In genomic region chr12:54795153-54795998, GRCm38 (mm10) we compare ENCODE assay signal across 8 mouse cellular contexts. TPM values are rescaled to one million over a fixed set of nuclear protein-coding genes. Genes with fewer than 3 reads are reported as not detected.
DNase-seq lines count a peak whose midpoint lies in the region; ATAC-seq and TF ChIP-seq lines count a peak whose summit lies in the region.

TSS of gene Snx6 (minus strand) at chr12:54795703.

- peaks cover 6% of the 10 kb centered on the region; the same call in 1 of the 2 replicates for H3K36me3 ChIP-seq in hindbrain, embryonic 14.5 days (replicated peaks; ENCODE audit: control insufficient read depth, insufficient read depth)

- peak; percentile 24 for DNase-seq in Patski (ENCODE audit: low read depth, low spot score)
- DNase-seq in cerebellum, postnatal 14 days, result peak; percentile 91
- DNase-seq in frontal cortex, postnatal 25 days (ENCODE audit: low spot score in 2 of 2), result peak; percentile 51 to 62
- DNase-seq in hindbrain, embryonic 14.5 days (ENCODE audit: low spot score), result peak; percentile 86
- peak; percentile 76 to 79 for DNase-seq in layer of hippocampus, postnatal 36 days
- peak; percentile 89 for DNase-seq in lung, postnatal 36 days
- DNase-seq in retina, postnatal 7 days (ENCODE audit: low read depth, low spot score), result peak; percentile 82
- peak; percentile 75 for DNase-seq in urinary bladder, adult 2 months (ENCODE audit: low spot score)

- peak within 1 kb of the TSS; percentile 53 for H3K4me2 ChIP-seq in hindbrain, embryonic 14.5 days (replicated peaks)

- CTCF ChIA-PET in Patski (lab: Charles Lee), result no interaction called here

- POLR2A ChIA-PET in Patski (lab: Charles Lee), result no interaction called here

- no peak for TF ChIP-seq CTCF in Patski (IDR thresholded peaks at IDR 0.05)

- no peaks in the 10 kb centered on the region for H3K9me3 ChIP-seq in hindbrain, embryonic 14.5 days (ENCODE audit: control insufficient read depth, low read length)

- WGBS in hindbrain, embryonic 14.5 days, result under 1% methylated on average over 69 of the region's 76 CpGs

- H3K9ac ChIP-seq in hindbrain, embryonic 14.5 days, result peak within 1 kb of the TSS; percentile 86

- peak; percentile 77 for ATAC-seq in Patski
- peak; percentile 95 for ATAC-seq in hindbrain, embryonic 14.5 days (ENCODE audit: low FRiP score)

- peaks cover 14% of the 10 kb centered on the region for H3K4me1 ChIP-seq in hindbrain, embryonic 14.5 days (replicated peaks; ENCODE audit: control insufficient read depth, insufficient read depth, low read length)

- peak within 1 kb of the TSS; percentile 84 for H3K27ac ChIP-seq in hindbrain, embryonic 14.5 days

- no peaks in the 10 kb centered on the region for H3K27me3 ChIP-seq in Patski
- no peaks in the 10 kb centered on the region for H3K27me3 ChIP-seq in hindbrain, embryonic 14.5 days (ENCODE audit: control insufficient read depth, insufficient read depth, low read length)

- H3K4me3 ChIP-seq in hindbrain, embryonic 14.5 days (replicated peaks; ENCODE audit: low read length), result peak within 1 kb of the TSS; percentile 61

- in situ Hi-C loops in Patski (cut with MboI; ENCODE audit: low pct_unique_long_range_greater_than_20kb), result no loop called here

RNA-seq across cellular contexts. Expression of gene Snx6, which starts in this region (rescaled TPM):
- 114 TPM for polyA plus RNA-seq in Patski (2021)
- polyA plus RNA-seq in hindbrain, embryonic 14.5 days (2014; fragmentation: Nextera tagmentation; extraction: Ambion mirVana), result 161 TPM in 2 replicates
- 10 to 100 TPM; 44.7 to 46.0 TPM for total RNA-seq in layer of hippocampus, postnatal 36 days (2021)
- 60.7 and 68.1 TPM in 2 replicates for polyA plus RNA-seq in urinary bladder, adult 2 months (2012; rRNA removed)

Comparison
In these comparisons a context has a peak if more than half of its experiments do, and no peak if none do; other contexts are left out.
1. Peak in every context shown above with its lines: DNase-seq, ATAC-seq, H3K4me3 ChIP-seq and H3K27ac ChIP-seq.
2. DNase-seq: peak in every context shown above with its lines; median percentile 91 in cerebellum, postnatal 14 days; 89 in lung, postnatal 36 days; 86 in hindbrain, embryonic 14.5 days; 82 in retina, postnatal 7 days; 78 in layer of hippocampus, postnatal 36 days; 75 in urinary bladder, adult 2 months; 56 in frontal cortex, postnatal 25 days; 24 in Patski.